Mouse (Mus musculus): ENCODE results near the gene 2610008E11Rik. TPM values are rescaled to one million over a fixed set of nuclear protein-coding genes. Genes with fewer than 3 reads are reported as not detected.
"Not testable (repeated sequence)": the region's sequence is repeated elsewhere in the genome, so short reads cannot be mapped to it uniquely, and the experiment has no call there.

Gene 2610008E11Rik
- total RNA-seq (2017), result 22.5 and 23.9 TPM in 2 replicates

DNA sequence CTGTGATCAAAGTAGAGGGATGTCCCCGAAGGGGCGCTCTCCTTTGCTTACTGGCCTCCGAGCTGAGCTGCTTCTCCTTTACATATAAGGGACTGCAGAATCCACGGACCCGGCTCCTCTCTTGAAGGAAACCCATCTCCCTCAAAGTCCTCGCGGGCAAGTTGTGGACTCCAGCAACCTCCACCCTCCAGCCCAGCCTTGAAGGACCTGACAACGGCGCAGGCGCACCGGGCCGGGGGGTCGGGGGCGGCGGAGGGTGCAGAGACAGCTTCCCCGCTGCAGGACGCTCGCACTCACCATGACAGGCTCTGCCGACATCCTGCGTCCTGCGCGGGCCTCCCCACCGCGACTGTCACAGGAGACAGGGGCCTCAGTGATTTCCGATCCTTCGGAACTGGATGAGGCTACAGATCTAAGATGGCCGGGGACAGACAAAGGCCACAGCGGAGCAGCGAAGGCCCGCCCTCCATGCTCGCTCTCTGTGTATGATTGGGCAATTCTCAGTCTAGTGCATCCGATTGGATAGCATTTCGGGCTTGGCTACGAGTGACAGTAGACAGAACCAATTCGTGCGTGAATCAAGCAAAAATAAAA lies at the start of gene 2610008E11Rik:
TSS of gene 2610008E11Rik (minus strand) at position 440 of the 594 bp plus-strand sequence.
- ATAC-seq (replicated peaks; ENCODE audit: low read depth, poor library complexity, severe bottlenecking), result peak; percentile 99

DNA sequence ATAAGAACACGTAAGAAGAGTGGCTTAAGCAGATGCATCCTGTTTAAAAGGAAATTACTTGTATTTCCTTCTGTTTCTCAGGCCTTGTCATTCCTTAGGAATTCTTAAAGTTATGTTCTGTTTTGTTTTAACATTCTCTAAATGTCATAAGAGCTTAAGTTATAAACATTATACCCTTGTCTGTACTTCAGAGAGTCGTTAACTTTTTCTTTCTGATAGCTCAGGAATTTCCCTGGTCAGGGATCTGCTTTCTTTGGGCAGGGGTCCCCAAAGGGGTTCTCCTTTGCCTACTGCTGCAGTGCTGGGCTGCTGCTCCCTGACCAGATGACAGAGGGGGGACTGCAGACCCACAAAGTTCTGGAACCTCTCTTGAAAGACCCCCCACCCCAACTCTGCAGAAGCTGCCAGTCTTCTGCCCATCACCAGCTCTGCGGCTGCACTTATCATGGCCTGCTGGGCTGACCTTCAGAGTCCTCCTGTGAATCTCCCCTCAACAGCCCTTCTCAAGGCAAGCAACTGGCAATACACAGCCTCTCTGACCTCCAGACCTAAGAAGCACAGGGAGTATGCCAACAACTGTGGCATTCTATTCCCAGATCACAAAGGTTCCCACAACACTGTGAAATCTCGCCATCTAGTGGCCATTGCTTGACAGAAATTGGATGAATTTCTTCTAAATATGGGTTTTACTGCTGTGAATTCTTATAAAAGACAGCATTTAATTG lies 18.9 kb upstream of the 2610008E11Rik start:
- peak; percentile 83 for ATAC-seq (replicated peaks; ENCODE audit: low read depth, poor library complexity, severe bottlenecking)

DNA sequence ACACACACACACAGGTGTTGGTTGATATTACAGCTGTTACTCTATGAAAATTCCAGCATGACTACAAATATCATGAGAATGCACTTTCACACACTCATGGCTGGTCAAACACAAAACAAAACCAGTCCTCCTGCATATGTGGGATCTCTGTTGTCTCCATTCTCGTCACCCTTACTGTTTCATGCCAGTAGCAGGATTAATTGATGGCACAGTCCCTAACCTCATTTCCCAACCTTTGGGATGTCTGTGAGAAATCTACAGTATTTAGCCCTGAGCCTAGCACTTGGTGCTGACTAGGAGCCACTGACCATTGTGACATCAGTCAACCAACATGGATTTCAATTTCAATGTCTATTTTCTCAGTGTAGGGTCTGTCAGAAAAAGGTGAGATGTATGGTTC lies 17.7 kb upstream of the 2610008E11Rik start:
- no peak for ATAC-seq (replicated peaks; ENCODE audit: low read depth, poor library complexity, severe bottlenecking)

DNA sequence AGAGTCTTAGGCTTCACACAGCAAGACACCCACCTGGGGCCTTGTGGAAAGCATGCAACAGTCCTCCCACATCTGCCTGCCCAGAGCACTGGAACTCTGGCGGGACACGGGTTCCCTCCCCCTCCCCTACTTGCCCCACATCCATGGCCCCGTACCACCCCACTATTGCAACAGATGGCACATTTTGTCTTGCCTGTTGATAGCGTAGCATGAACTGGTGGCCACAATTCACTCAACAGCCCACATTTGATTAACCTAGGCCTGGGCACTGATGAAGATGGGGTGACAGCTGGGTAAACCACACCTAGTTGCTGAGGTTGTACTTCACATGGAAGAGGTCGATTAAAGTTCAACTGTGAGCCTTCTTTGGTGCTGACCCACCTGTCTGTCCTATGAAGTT lies 13.1 kb upstream of the 2610008E11Rik start:
- no peak for ATAC-seq (replicated peaks; ENCODE audit: low read depth, poor library complexity, severe bottlenecking)

DNA sequence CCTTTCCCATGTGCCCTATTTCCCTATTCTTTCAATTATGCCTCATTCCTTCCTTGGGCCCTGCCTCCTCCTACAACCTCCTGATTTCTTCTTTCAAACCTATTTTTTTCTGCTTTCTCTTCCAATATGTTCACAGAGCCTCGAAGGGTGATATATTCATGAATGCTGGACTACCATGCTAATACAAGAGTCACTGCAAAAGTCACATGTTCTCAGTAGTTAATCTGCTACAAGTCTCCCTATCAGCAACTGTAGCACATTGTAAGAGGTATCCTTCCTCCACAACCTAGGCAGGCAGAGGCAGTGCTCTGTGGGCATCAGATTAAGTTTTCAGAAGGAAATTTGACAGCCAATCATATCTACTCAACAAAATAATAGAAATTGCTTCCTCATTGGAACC lies 11.8 kb upstream of the 2610008E11Rik start:
- ATAC-seq (replicated peaks; ENCODE audit: low read depth, poor library complexity, severe bottlenecking), result no peak

DNA sequence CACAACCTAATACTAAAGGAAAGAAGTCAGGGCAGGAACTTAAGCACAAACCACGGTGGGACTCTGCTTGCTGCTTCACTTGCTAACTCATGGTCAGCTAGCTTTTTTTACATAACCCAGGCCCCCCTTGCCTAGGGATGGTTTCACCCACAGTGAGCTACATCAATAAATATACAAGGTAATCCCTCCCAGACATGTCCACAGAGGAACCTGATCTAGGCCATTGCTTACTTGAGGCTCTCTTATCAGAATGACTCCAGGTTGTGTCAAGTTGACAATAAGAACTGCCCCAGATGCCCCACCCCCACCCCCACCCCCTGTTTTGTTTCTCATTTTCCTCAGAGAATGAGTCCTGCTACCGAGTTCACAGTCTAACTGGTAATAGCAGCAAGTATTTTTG lies 10.1 kb upstream of the 2610008E11Rik start:
- ATAC-seq (replicated peaks; ENCODE audit: low read depth, poor library complexity, severe bottlenecking), result no peak

DNA sequence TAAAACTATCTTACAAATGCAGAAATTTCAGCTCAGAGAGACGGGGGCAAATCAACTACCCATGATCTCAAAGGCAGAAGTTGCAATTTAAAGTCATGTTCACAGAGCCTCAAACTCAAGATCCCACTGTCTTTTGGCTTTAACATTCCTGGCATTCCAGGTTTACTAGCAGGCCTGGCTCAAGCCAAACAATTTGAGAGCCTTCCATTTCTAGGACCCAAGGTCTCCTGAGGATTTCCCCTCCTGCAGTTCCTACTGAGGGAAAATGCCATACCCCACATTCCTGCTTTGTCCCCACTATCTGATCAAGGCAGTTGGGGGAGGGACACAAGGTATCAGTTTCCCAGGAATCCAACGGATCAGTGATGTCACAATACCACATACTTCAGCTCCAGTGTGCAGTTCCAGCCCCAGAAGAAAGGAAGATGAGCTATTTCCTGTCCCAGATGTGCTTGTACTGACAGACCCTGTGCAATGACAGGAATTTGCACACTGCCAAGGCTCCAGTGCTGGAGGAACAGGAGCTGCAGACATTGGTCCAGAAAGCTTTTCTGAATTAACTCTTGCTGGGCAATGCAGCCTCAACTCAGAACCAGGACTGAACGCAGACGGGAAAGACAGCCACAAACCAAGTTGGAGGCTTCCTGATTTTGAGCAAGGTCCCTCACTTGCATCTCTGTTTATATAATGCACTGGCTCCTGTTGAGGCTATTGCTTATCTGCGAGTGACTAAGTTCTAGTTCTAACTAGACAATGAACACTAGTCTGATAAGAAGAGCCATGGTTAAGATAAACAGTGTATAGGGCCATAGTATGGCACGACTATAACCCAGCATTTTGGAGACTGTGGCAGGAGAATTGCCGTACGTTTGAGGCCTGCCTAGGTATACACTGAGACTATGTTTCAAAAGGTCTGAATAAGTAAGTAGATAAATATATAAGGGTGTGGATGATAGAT lies 9.2 kb upstream of the 2610008E11Rik start:
- no peak for ATAC-seq (replicated peaks; ENCODE audit: low read depth, poor library complexity, severe bottlenecking)

DNA sequence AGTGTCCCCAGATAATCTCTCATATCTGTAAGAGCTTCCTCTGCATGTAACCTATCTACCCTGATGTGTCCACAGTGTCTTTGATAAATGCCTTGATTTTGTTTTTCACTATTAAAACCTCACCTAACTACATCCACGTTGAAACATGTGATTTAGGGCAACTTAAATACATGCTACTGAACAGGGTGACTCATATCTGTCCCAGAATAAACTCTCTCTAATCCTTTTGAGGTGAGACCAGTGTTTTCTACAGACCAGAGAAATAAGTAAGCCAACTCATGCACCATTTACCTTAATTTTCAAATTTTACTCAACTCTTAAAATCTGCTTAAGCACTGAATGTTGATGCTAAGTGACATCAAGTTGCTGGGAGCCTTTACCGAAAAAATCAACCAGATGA lies 694 bp downstream of the 2610008E11Rik start:
- no peak for ATAC-seq (replicated peaks; ENCODE audit: low read depth, poor library complexity, severe bottlenecking)

DNA sequence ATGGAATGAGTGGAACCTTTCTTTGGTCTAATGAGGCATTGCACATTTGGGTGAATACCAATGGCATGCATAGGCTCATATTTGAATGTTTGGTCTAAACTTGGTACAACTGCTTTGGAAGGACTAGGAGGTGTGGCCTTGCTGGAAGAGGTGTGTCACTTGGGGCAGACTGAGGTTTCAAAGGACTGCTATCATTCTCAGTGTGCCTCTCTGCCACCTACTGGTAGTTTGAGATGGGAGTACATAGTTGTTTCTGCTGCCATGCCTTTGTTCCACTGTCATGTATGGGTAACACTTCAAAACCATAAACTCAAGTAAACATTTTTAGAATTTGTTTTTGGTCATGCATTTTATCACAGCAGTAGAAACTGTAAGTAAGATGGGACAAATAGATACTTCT lies 5.7 kb downstream of the 2610008E11Rik start:
- no peak for ATAC-seq (replicated peaks; ENCODE audit: low read depth, poor library complexity, severe bottlenecking)

DNA sequence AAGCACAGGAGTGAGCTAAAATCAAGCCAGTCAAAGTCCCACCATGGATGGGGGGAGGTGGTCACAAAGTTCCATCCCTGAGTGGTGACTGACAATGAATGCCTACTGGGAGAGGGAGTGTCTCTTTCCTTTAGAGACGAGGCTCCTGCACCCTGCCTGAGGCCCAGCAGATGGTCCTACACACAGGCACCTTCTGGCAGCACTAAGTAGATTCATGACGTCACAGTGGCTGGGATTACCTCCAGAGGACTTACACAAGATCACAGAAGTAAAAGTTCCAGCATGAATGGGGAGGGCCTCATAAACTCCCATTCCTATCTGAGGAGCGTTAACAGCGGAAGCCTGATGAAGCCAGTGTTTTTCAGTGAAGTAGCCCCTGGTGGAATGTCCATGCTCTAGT lies 8.4 kb downstream of the 2610008E11Rik start:
- ATAC-seq (replicated peaks; ENCODE audit: low read depth, poor library complexity, severe bottlenecking), result no peak

DNA sequence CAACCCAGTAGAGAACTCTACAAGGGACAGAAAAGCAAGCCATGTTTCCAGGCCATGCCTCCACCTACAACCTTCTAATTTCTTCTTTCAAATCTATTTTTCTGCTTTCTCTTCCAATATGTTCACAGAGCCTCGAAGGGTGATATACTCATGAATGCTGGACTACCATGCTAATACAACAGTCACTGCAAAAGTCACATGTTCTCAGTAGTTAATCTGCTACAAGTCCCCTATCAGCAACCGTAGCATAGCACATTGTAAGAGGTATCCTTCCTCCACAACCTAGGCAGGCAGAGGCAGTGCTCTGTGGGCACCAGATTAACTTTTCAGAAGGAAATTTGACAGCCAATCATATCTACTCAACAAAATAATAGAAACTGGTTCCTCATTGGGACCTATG lies 10.8 kb downstream of the 2610008E11Rik start:
- no peak for ATAC-seq (replicated peaks; ENCODE audit: low read depth, poor library complexity, severe bottlenecking)

DNA sequence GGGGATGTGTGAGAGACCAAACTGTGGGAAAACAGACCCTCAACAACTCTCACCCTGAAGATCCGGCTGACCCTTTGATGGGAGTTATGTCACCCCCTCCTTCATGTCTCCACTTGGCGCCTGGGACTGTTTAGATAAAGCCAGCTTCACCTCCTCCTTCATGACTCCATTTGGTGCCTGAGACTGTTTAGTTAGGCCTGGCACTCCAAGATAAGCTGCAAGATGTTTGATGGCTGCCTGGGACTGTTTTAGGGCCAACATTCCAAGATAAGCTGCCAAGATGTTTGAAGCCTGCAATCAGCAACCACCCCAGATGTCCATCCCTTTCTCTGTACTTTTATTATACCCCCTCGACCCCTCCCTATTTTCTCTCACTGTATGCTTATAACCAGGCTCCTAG lies 40.0 kb downstream of the 2610008E11Rik start:
- not testable (repeated sequence) for ATAC-seq (replicated peaks; ENCODE audit: low read depth, poor library complexity, severe bottlenecking)

DNA sequence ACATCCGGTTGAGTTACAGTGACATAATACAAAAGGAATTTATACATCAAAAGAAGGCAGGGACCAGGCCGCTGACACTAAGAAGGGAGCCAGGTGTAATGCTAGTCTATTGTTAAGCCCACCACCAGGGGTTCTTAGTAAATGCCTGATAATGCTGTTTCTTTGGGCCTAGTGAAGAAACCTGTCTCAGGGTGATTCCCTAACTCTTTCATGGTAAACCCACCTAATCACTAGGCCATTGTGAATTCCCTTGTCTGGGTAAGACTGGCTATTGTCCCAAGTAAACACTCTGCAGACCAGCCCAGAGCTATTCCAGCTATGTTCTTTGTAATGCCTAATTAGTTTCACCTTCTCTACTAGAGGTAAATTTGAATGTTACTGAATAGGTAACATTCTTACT lies 54.9 kb downstream of the 2610008E11Rik start:
- ATAC-seq (replicated peaks; ENCODE audit: low read depth, poor library complexity, severe bottlenecking), result not testable (repeated sequence)

DNA sequence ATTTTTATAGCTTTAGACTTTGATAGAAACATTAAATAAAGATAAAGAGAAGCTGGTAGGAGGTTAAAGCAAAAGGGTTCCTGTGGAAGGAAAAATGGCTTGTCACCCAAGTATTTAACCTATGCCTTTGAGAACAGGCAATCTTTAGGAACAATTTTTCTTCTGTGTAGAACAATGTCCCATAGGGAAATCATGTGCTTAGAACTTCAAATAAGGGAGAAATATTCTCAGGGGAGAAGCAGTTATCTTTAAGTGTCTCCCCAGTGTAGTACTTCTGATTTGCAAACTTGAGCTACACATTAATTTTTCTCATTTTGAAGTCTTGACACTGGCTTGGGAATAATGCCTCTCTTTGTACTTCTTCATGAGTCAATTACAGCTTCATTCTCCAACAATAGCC lies 69.0 kb downstream of the 2610008E11Rik start, which contains the start of gene Olfr57:
TSS of gene Olfr57 (plus strand) at position 301 of the 400 bp plus-strand sequence.
- no peak for ATAC-seq (replicated peaks; ENCODE audit: low read depth, poor library complexity, severe bottlenecking)

Other genes with a start within 250 kb of the 2610008E11Rik start
- gene Olfr1356, start 245.4 kb downstream of the 2610008E11Rik start, total RNA-seq (2017), result not detected in 2 replicates
- not detected in 2 replicates for gene Olfr1355, start 222.1 kb downstream of the 2610008E11Rik start, total RNA-seq (2017)
- gene Olfr1354, start 184.4 kb downstream of the 2610008E11Rik start, total RNA-seq (2017), result not detected in 2 replicates
- not detected in 2 replicates for gene Olfr8, start 147.0 kb downstream of the 2610008E11Rik start, total RNA-seq (2017)
- not detected in 2 replicates for gene Olfr1353, start 134.3 kb downstream of the 2610008E11Rik start, total RNA-seq (2017)
- not detected in 2 replicates for gene Olfr1352, start 116.5 kb downstream of the 2610008E11Rik start, total RNA-seq (2017)
- not detected in 2 replicates for gene Olfr1351, start 85.1 kb downstream of the 2610008E11Rik start, total RNA-seq (2017)
- gene Olfr57, start 68.9 kb downstream of the 2610008E11Rik start, total RNA-seq (2017), result not detected in 2 replicates
- gene Vmn2r80, start 51.2 kb upstream of the 2610008E11Rik start, total RNA-seq (2017), result not detected in 2 replicates
- gene Vmn2r81, start 150.1 kb upstream of the 2610008E11Rik start, total RNA-seq (2017), result not detected in 2 replicates

All from common myeloid progenitor, adult 5-6 weeks (primary cell).